Mouse (Mus musculus) Patski (cell line): ENCODE measurements around the gene Kif2c. TPM values are rescaled to one million over a fixed set of nuclear protein-coding genes. Genes with fewer than 3 reads are reported as not detected.

ENCODE experiments used
- ATAC-seq: fragments of 100-300 bp; one replicate; pipeline ENCODE4 v1.8.0; 2021
- CTCF ChIA-PET: fragments of 350-600 bp; sonication (Branson Sonifier 250); formaldehyde crosslinking; loops from one replicate; lab custom pipeline; 2022; ENCODE audit warnings: inconsistent platforms; lab: Charles Lee
- POLR2A ChIA-PET: fragments of 350-600 bp; sonication (Branson Sonifier 250); formaldehyde crosslinking; loops from one replicate; lab custom pipeline; 2022; ENCODE audit warnings: antibody characterized with exemption, inconsistent platforms; lab: Charles Lee
- DNase-seq: peaks from one replicate; pipeline ENCODE4 v3.0.0-alpha.2; 2011; ENCODE audit warnings: low read depth, low spot score
- H3K27me3 ChIP-seq: fragments of 371-371 bp; one replicate; pipeline ENCODE4 v1.5.1; 2021
- CTCF ChIP-seq: fragments of 100-300 bp; IDR thresholded peaks from one replicate; pipeline ENCODE4 v1.5.1; 2021
- in situ Hi-C: fragments of 300-500 bp; cut with MboI; formaldehyde crosslinking; loops from 3 replicates; pipeline ENCODE4 v1.11.1; 2018; ENCODE audit warnings: low pct_unique_long_range_greater_than_20kb, mixed read lengths
- polyA plus RNA-seq: library from polyadenylated mRNA; unstranded; gene quantifications from one replicate; pipeline ENCODE4 v1.2.3, GENCODE M21; 2021

Kif2c gene
- 26.4 TPM for polyA plus RNA-seq

GRCm38 (mm10) chr4:117181863-117182758 lies at the start of gene Kif2c:
Kif2c (minus strand) TSS chr4:117182639.
- no peaks in the 10 kb centered on the region for H3K27me3 ChIP-seq
- ChIA-PET POLR2A (interaction anchor here (0.7 to 1.4 kb wide), 2 partner anchors 11 to 27 kb away, joined by 4 read pairs; partner anchors contain the start of gene Rps8), CTCF (no interaction called here)
- in situ Hi-C loops = no loop called here
- no peak for TF ChIP-seq CTCF
- peak; percentile 62 for ATAC-seq
- no peak for DNase-seq

GRCm38 (mm10) chr4:117231208-117231607 lies 48.8 kb upstream of the Kif2c start:
- H3K27me3 ChIP-seq = no peaks in the 10 kb centered on the region
- ChIA-PET CTCF (no interaction called here), POLR2A (no interaction called here)
- in situ Hi-C loops = no loop called here
- TF ChIP-seq CTCF = no peak
- ATAC-seq = no peak
- DNase-seq = no peak

GRCm38 (mm10) chr4:117230331-117230730 lies 47.9 kb upstream of the Kif2c start:
- DNase-seq = no peak
- in situ Hi-C loops = no loop called here
- no peak for ATAC-seq
- H3K27me3 ChIP-seq = no peaks in the 10 kb centered on the region
- ChIA-PET POLR2A (no interaction called here), CTCF (interaction anchor here (1.2 kb wide), 1 partner anchor 15 kb away, joined by 4 read pairs; no protein-coding TSS in a partner anchor)
- no peak for TF ChIP-seq CTCF

- TF ChIP-seq CTCF = no peak
- no peaks in the 10 kb centered on the region for H3K27me3 ChIP-seq
- in situ Hi-C loops = no loop called here
- ChIA-PET CTCF (interaction anchor here (1.2 kb wide), 1 partner anchor 14 kb away, joined by 4 read pairs; no protein-coding TSS in a partner anchor), POLR2A (no interaction called here)
- DNase-seq = no peak
- ATAC-seq = no peak
Observed at GRCm38 (mm10) chr4:117229590-117229989, 47.2 kb upstream of the Kif2c start.

GRCm38 (mm10) chr4:117225250-117225649 lies 42.8 kb upstream of the Kif2c start:
- POLR2A ChIA-PET = no interaction called here
- no peak for ATAC-seq
- in situ Hi-C loops = no loop called here
- no peaks in the 10 kb centered on the region for H3K27me3 ChIP-seq
- DNase-seq = no peak
- no peak for TF ChIP-seq CTCF
- CTCF ChIA-PET = interaction anchor here (0.6 kb wide), 1 partner anchor 65 kb away, joined by 3 read pairs; no protein-coding TSS in a partner anchor

- H3K27me3 ChIP-seq = no peaks in the 10 kb centered on the region
- no peak for TF ChIP-seq CTCF
- DNase-seq = no peak
- CTCF ChIA-PET = no interaction called here
- POLR2A ChIA-PET = no interaction called here
- in situ Hi-C loops = no loop called here
- no peak for ATAC-seq
Observed at GRCm38 (mm10) chr4:117224122-117224521, 41.7 kb upstream of the Kif2c start.

GRCm38 (mm10) chr4:117223001-117223400 lies 40.6 kb upstream of the Kif2c start:
- CTCF ChIA-PET = no interaction called here
- in situ Hi-C loops = no loop called here
- POLR2A ChIA-PET = no interaction called here
- no peak for TF ChIP-seq CTCF
- no peak for ATAC-seq
- no peaks in the 10 kb centered on the region for H3K27me3 ChIP-seq
- DNase-seq = no peak

- ChIA-PET POLR2A (no interaction called here), CTCF (no interaction called here)
- in situ Hi-C loops = no loop called here
- DNase-seq = no peak
- H3K27me3 ChIP-seq = no peaks in the 10 kb centered on the region
- TF ChIP-seq CTCF = no peak
- no peak for ATAC-seq
Observed at GRCm38 (mm10) chr4:117221836-117222235, 39.4 kb upstream of the Kif2c start.

GRCm38 (mm10) chr4:117220741-117221515 lies 38.5 kb upstream of the Kif2c start:
- in situ Hi-C loops = no loop called here
- CTCF ChIA-PET = interaction anchor here (0.8 kb wide), 1 partner anchor 411 kb away, joined by 3 read pairs; no protein-coding TSS in a partner anchor
- DNase-seq (no peak), ATAC-seq (no peak)
- TF ChIP-seq CTCF = no peak
- H3K27me3 ChIP-seq = no peaks in the 10 kb centered on the region
- POLR2A ChIA-PET = no interaction called here

GRCm38 (mm10) chr4:117218517-117219219 lies 36.2 kb upstream of the Kif2c start:
- no peaks in the 10 kb centered on the region for H3K27me3 ChIP-seq
- ChIA-PET POLR2A (no interaction called here), CTCF (no interaction called here)
- DNase-seq (no peak), ATAC-seq (no peak)
- in situ Hi-C loops = loop anchor here (5.0 kb wide), 1 partner anchor 66 kb away; no protein-coding TSS in a partner anchor
- TF ChIP-seq CTCF = peak; percentile 74
